19 mouse cellular contexts compared by ENCODE assay signal in the genomic region with DNA sequence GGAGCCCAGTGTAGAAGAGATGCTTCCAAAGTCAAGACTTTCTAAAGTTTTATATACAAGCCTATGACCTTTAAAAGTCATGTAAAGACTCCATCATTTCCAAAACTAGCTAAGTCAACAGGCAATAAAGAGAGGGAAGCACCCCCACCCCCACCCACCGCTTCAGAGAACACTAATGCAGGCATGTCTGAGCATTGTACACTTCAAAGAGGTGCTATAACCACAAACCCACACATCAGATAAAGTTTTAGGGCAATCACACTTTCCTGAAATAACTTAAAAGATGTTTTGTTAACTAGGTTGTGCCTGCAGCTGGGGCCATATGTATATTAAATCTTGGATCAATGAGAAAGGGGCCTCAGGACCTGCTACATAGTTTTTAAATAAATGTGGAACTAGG. TPM values are rescaled to one million over a fixed set of nuclear protein-coding genes. Genes with fewer than 3 reads are reported as not detected.
A peak's percentile ranks its signal among the peaks of the same experiment; 100 is the strongest.
DNase-seq lines count a peak whose midpoint lies in the region; ATAC-seq and TF ChIP-seq lines count a peak whose summit lies in the region.
"Had no signal": no experiment of that assay in that cellular context is flagged by ENCODE, and none has a peak within 500 bp of the region (broad histone marks: within the 10 kb centered on the region; RNA-seq: fewer than 3 reads in every experiment).

No protein-coding gene starts in this region.

- TF ChIP-seq POLR2A in thymus, adult 2 months (IDR thresholded peaks at IDR 0.05; ENCODE audit: control insufficient read depth, extremely low read depth, insufficient read depth, low read length, poor library complexity) = no peak

- ATAC-seq in activated CD4-positive, CD25-positive, alpha-beta regulatory T cell, adult 4 months = peak; percentile 51
- ATAC-seq in erythroid progenitor cell, adult 5-6 weeks (replicated peaks; ENCODE audit: low FRiP score, poor library complexity, severe bottlenecking) = no peak
- ATAC-seq: forebrain, embryonic 14.5 days; Patski had no signal

- no peak overlapping the region for H3K27ac ChIP-seq in thymus, adult 2 months (ENCODE audit: control insufficient read depth, insufficient read depth, low read length)
- H3K27ac ChIP-seq: embryonic facial prominence, embryonic 12.5 days; heart, adult 2 months; heart, embryonic 15.5 days; hindbrain, embryonic 10.5 days; hindbrain, embryonic 15.5 days had no signal

- H3K4me1 ChIP-seq in thymus, adult 2 months (replicated peaks; ENCODE audit: control insufficient read depth, insufficient read depth, low read length) = no peaks in the 10 kb centered on the region

- H3K4me3 ChIP-seq in thymus, adult 2 months (ENCODE audit: control insufficient read depth, insufficient read depth, low read length) = no peak overlapping the region
- H3K4me3 ChIP-seq: embryonic facial prominence, embryonic 12.5 days; heart, adult 2 months; heart, embryonic 15.5 days; hindbrain, embryonic 10.5 days; hindbrain, embryonic 15.5 days had no signal

- no peak for TF ChIP-seq CTCF in thymus, adult 2 months (IDR thresholded peaks at IDR 0.05; ENCODE audit: borderline replicate concordance, control insufficient read depth, extremely low read depth, insufficient read depth, low read length, poor library complexity)

- DNase-seq in thymus, postnatal 0 days (ENCODE audit: low spot score) = peak; percentile 16
- DNase-seq in thymus, adult 2 months = no peak
- DNase-seq in naive thymus-derived CD4-positive, alpha-beta T cell, adult 2 months (ENCODE audit: low read depth) = peak; percentile 65
- DNase-seq in cerebellum, adult 11-12 months = no peak
- DNase-seq: adrenal gland, adult 8-10 months; adrenal gland, postnatal 36 days; cerebellum, adult 9-10 months; cerebellum, postnatal 25 days; gastrocnemius, postnatal 10 days; heart, adult 2 months; kidney, adult 11 months had no signal

- 3% methylated on average over 1 of the region's 1 CpGs for WGBS in thymus, adult 2 months

- no peaks in the 10 kb centered on the region for H3K27me3 ChIP-seq in thymus, adult 2 months (ENCODE audit: control insufficient read depth, insufficient read depth, low read length)
- H3K27me3 ChIP-seq: embryonic facial prominence, embryonic 12.5 days; heart, embryonic 15.5 days; hindbrain, embryonic 15.5 days; Patski had no signal

- no peaks in the 10 kb centered on the region for H3K36me3 ChIP-seq in thymus, adult 2 months (ENCODE audit: control insufficient read depth, insufficient read depth, low read length)
- H3K36me3 ChIP-seq: embryonic facial prominence, embryonic 12.5 days; heart, embryonic 15.5 days; hindbrain, embryonic 10.5 days; hindbrain, embryonic 15.5 days had no signal

RNA-seq across cellular contexts. Expression of a gene that starts 1.7 kb away (rescaled TPM):
- polyA plus RNA-seq in thymus, postnatal 0 days (2015; fragmentation: Nextera tagmentation; extraction: Ambion mirVana) = 26.0 and 29.6 TPM in 2 replicates
- polyA plus RNA-seq in thymus, adult 2 months (2012; rRNA removed) = 8.3 and 8.9 TPM in 2 replicates
- polyA plus RNA-seq in activated CD4-positive, CD25-positive, alpha-beta regulatory T cell, adult 4 months (2017; shearing (Covaris generic)) = 10 to 100 TPM; 81.2 to 94.4 TPM
- 2.9 and 6.3 TPM in 2 replicates for total RNA-seq in erythroid progenitor cell, adult 5-6 weeks (2015; ENCODE audit: low replicate concordance)
- 4.7 and 20.1 TPM in 2 replicates for total RNA-seq in erythroid progenitor cell, adult 5-6 weeks (2017; ENCODE audit: low replicate concordance)

Comparison
In these comparisons a context has a peak if more than half of its experiments do, and no peak if none do; other contexts are left out.
1. DNase-seq: peak in thymus, postnatal 0 days (single experiment) and naive thymus-derived CD4-positive, alpha-beta T cell, adult 2 months (single experiment); none in thymus, adult 2 months (single experiment) and cerebellum, adult 11-12 months (single experiment).